Mouse (Mus musculus): Measurements from ENCODE around the gene H60b. TPM values are rescaled to one million over a fixed set of nuclear protein-coding genes. Genes with fewer than 3 reads are reported as not detected.
"Not testable (repeated sequence)": the region's sequence is repeated elsewhere in the genome, so short reads cannot be mapped to it uniquely, and the experiment has no call there.

H60b gene
- polyA plus RNA-seq, 1 experiment from 2014 or later: 1.1 TPM

- WGBS: 0% methylated on average over 1 of the region's 7 CpGs
- not testable (repeated sequence) for H3K4me1 ChIP-seq (ENCODE audit: control insufficient read depth, insufficient read depth, low read length); H3K27ac ChIP-seq (ENCODE audit: low read length); H3K4me3 ChIP-seq (ENCODE audit: low read depth, low read length); H3K9me3 ChIP-seq (ENCODE audit: control insufficient read depth, low read depth, low read length); H3K4me2 ChIP-seq (replicated peaks; ENCODE audit: low read depth, low read length); H3K9ac ChIP-seq (replicated peaks; ENCODE audit: low read depth, low read length); H3K27me3 ChIP-seq (ENCODE audit: control insufficient read depth, insufficient read depth, low read length); H3K36me3 ChIP-seq (ENCODE audit: control insufficient read depth, insufficient read depth, low read length)
- ATAC-seq (ENCODE audit: insufficient number of reproducible peaks, insufficient read depth, low FRiP score, low read depth): peak; percentile 69; the same call in 1 of the 2 replicates
Observed at GRCm38 (mm10) chr10:22223474-22224349, 65.3 kb downstream of the H60b start.

- 94% methylated on average over 8 of the region's 8 CpGs for WGBS
- Histone ChIP-seq H3K4me2 (replicated peaks; ENCODE audit: low read depth, low read length) (no peak overlapping the region), H3K4me3 (ENCODE audit: low read depth, low read length) (no peak overlapping the region), H3K27ac (ENCODE audit: low read length) (no peak overlapping the region), H3K9me3 (ENCODE audit: control insufficient read depth, low read depth, low read length) (no peaks in the 10 kb centered on the region; the same call in 1 of the 2 replicates), H3K36me3 (ENCODE audit: control insufficient read depth, insufficient read depth, low read length) (no peaks in the 10 kb centered on the region), H3K9ac (replicated peaks; ENCODE audit: low read depth, low read length) (no peak overlapping the region), H3K4me1 (ENCODE audit: control insufficient read depth, insufficient read depth, low read length) (no peaks in the 10 kb centered on the region), H3K27me3 (ENCODE audit: control insufficient read depth, insufficient read depth, low read length) (no peaks in the 10 kb centered on the region)
- no peak for ATAC-seq (ENCODE audit: insufficient number of reproducible peaks, insufficient read depth, low FRiP score, low read depth)
Observed at GRCm38 (mm10) chr10:22265060-22265459, 106.7 kb downstream of the H60b start.

GRCm38 (mm10) chr10:22270879-22271786 lies 112.7 kb downstream of the H60b start:
- H3K4me1 ChIP-seq (ENCODE audit: control insufficient read depth, insufficient read depth, low read length); H3K27ac ChIP-seq (ENCODE audit: low read length); H3K9ac ChIP-seq (replicated peaks; ENCODE audit: low read depth, low read length); ATAC-seq (ENCODE audit: insufficient number of reproducible peaks, insufficient read depth, low FRiP score, low read depth); H3K36me3 ChIP-seq (ENCODE audit: control insufficient read depth, insufficient read depth, low read length); H3K4me3 ChIP-seq (ENCODE audit: low read depth, low read length); H3K9me3 ChIP-seq (ENCODE audit: control insufficient read depth, low read depth, low read length); H3K4me2 ChIP-seq (replicated peaks; ENCODE audit: low read depth, low read length); H3K27me3 ChIP-seq (ENCODE audit: control insufficient read depth, insufficient read depth, low read length): not testable (repeated sequence)
- WGBS: 49% methylated on average over 7 of the region's 8 CpGs

GRCm38 (mm10) chr10:22272914-22273683 lies 114.7 kb downstream of the H60b start:
- WGBS: 1% methylated on average over 35 of the region's 37 CpGs
- not testable (repeated sequence) for H3K9ac ChIP-seq (replicated peaks; ENCODE audit: low read depth, low read length)

GRCm38 (mm10) chr10:22273684-22274305 lies 115.4 kb downstream of the H60b start:
- no peak for ATAC-seq (ENCODE audit: insufficient number of reproducible peaks, insufficient read depth, low FRiP score, low read depth)
- Histone ChIP-seq H3K9me3 (ENCODE audit: control insufficient read depth, low read depth, low read length) (no peaks in the 10 kb centered on the region), H3K4me3 (ENCODE audit: low read depth, low read length) (peak overlapping the region; percentile 47), H3K36me3 (ENCODE audit: control insufficient read depth, insufficient read depth, low read length) (no peaks in the 10 kb centered on the region), H3K27ac (ENCODE audit: low read length) (no peak overlapping the region), H3K4me2 (replicated peaks; ENCODE audit: low read depth, low read length) (peak overlapping the region; percentile 89), H3K9ac (replicated peaks; ENCODE audit: low read depth, low read length) (no peak overlapping the region), H3K4me1 (ENCODE audit: control insufficient read depth, insufficient read depth, low read length) (no peaks in the 10 kb centered on the region), H3K27me3 (ENCODE audit: control insufficient read depth, insufficient read depth, low read length) (no peaks in the 10 kb centered on the region)
- 1% methylated on average over 41 of the region's 41 CpGs for WGBS

More at GRCm38 (mm10) chr10:22272914-22273683, 114.7 kb downstream of the H60b start:
- H3K36me3 ChIP-seq (ENCODE audit: control insufficient read depth, insufficient read depth, low read length); H3K4me1 ChIP-seq (ENCODE audit: control insufficient read depth, insufficient read depth, low read length); H3K9me3 ChIP-seq (ENCODE audit: control insufficient read depth, low read depth, low read length); H3K27ac ChIP-seq (ENCODE audit: low read length); H3K27me3 ChIP-seq (ENCODE audit: control insufficient read depth, insufficient read depth, low read length); ATAC-seq (ENCODE audit: insufficient number of reproducible peaks, insufficient read depth, low FRiP score, low read depth): not testable (repeated sequence)
- Histone ChIP-seq H3K4me3 (ENCODE audit: low read depth, low read length) (peak overlapping the region; percentile 47), H3K4me2 (replicated peaks; ENCODE audit: low read depth, low read length) (peak overlapping the region; percentile 89)

DNA sequence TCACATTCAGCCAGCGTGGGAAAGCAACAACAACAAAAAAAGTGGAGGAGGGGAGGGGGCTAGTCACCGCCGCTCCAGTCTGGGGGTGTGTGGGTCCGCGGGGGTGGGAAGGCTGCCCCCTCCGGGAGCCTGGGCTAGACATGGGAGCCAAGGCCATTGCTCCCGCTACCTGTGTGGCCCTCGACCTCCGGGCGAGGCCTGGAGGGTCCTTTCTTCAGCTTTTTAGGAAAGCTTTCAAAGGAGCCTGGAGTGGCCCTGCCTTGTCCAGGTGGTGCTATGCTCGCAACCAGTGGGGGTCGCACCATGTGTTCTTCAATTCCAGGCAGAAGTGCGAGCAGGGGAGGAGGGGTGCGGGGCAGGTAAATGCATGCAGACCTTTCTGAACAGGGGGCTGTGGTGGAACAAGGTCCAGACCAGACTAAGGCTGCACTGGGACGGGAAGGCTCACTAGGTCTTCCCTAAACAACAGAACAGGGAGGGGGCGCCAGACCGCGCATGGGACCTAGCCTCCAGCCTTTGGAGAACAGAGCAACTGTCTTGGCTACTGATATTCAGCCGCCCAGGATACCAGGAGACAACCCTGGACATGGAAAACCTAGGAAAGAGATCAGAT lies 116.2 kb downstream of the H60b start:
- ATAC-seq (ENCODE audit: insufficient number of reproducible peaks, insufficient read depth, low FRiP score, low read depth): no peak
- Histone ChIP-seq H3K4me3 (ENCODE audit: low read depth, low read length) (peak overlapping the region; percentile 47), H3K36me3 (ENCODE audit: control insufficient read depth, insufficient read depth, low read length) (no peaks in the 10 kb centered on the region), H3K4me2 (replicated peaks; ENCODE audit: low read depth, low read length) (peak overlapping the region; percentile 89), H3K27me3 (ENCODE audit: control insufficient read depth, insufficient read depth, low read length) (no peaks in the 10 kb centered on the region), H3K9me3 (ENCODE audit: control insufficient read depth, low read depth, low read length) (no peaks in the 10 kb centered on the region), H3K27ac (ENCODE audit: low read length) (no peak overlapping the region), H3K4me1 (ENCODE audit: control insufficient read depth, insufficient read depth, low read length) (no peaks in the 10 kb centered on the region), H3K9ac (replicated peaks; ENCODE audit: low read depth, low read length) (no peak overlapping the region)
- WGBS: 11% methylated on average over 19 of the region's 19 CpGs

GRCm38 (mm10) chr10:22278468-22278867 lies 120.1 kb downstream of the H60b start:
- not testable (repeated sequence) for H3K27ac ChIP-seq (ENCODE audit: low read length); H3K4me3 ChIP-seq (ENCODE audit: low read depth, low read length); H3K9me3 ChIP-seq (ENCODE audit: control insufficient read depth, low read depth, low read length); H3K9ac ChIP-seq (replicated peaks; ENCODE audit: low read depth, low read length); H3K36me3 ChIP-seq (ENCODE audit: control insufficient read depth, insufficient read depth, low read length); H3K4me2 ChIP-seq (replicated peaks; ENCODE audit: low read depth, low read length); ATAC-seq (ENCODE audit: insufficient number of reproducible peaks, insufficient read depth, low FRiP score, low read depth); H3K27me3 ChIP-seq (ENCODE audit: control insufficient read depth, insufficient read depth, low read length); H3K4me1 ChIP-seq (ENCODE audit: control insufficient read depth, insufficient read depth, low read length)
- 86% methylated on average over 2 of the region's 2 CpGs for WGBS
